Mouse (Mus musculus): ENCODE data around the gene Cemip2. TPM values are rescaled to one million over a fixed set of nuclear protein-coding genes. Genes with fewer than 3 reads are reported as not detected.
A peak's percentile ranks its signal among the peaks of the same experiment; 100 is the strongest.

Cemip2 gene
- polyA plus RNA-seq, 1 experiment from 2014 or later: 41.2 TPM

DNA sequence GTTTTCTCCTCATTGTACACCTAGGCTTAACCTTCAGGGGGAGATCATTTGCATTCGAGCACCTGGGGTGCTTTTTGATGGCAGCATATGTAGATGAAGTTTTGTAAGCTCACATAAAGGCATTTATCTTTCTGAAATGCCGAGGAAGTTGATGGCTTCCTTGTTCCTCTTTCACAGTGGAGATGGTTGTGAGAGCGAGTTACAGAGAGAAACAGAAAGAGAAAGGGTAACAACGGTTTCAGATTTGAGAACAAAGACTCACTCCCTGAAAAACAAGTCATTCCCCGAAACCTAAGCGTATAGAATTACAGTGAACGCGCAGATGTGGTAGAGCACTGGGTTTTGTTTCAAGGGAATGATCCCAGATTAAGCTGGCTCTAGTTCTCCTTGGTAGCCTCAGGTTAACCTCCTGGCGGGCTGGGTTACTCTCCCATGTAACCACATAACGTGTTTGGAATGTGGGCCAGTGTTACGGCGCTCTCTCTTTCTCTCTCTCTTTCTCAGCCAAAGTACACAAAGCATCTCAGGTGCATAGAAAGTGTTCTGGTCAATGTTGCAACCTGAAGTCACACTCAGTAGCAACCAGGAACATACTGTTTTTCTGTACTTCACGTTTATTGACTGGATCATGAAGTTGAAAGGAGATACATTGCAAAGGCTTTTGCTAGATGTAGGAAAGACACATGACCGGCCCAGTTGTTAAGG, 40.0 kb downstream of the Cemip2 start:
- Histone ChIP-seq H3K9me3 (replicated peaks) (no peaks in the 10 kb centered on the region), H3K4me2 (no peak overlapping the region), H3K27me3 (no peaks in the 10 kb centered on the region), H3K4me1 (replicated peaks) (peaks cover 30% of the 10 kb centered on the region), H3K9ac (no peak overlapping the region), H3K4me3 (no peak overlapping the region), H3K27ac (peak overlapping the region; percentile 65; the same call in 1 of the 2 replicates), H3K36me3 (peaks cover 39% of the 10 kb centered on the region)
- WGBS: 81% methylated on average over 14 of the region's 14 CpGs
- no peak for ATAC-seq (replicated peaks; ENCODE audit: insufficient number of reproducible peaks, insufficient read depth, low FRiP score, low read depth)

DNA sequence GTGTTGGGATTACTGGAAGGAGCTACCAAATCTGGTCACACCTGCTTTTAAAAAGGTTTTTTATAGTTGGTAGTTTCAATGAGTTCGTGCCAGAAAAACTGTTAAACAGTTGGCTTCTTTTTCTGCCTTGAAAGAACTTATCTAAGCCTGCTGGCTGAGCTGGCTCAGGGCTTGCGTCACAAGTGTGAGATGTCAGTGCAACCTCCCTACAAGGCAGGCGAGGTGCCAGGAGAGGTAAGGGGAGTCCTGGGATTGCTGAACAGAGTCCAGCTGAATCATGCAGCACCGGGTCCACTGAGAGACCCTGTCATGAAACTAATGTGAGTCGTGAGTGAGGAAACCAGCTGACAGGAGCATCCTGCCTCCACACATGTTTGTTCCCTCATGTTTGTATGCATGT, 41.4 kb downstream of the Cemip2 start:
- H3K9ac ChIP-seq: no peak overlapping the region
- H3K9me3 ChIP-seq (replicated peaks): no peaks in the 10 kb centered on the region

DNA sequence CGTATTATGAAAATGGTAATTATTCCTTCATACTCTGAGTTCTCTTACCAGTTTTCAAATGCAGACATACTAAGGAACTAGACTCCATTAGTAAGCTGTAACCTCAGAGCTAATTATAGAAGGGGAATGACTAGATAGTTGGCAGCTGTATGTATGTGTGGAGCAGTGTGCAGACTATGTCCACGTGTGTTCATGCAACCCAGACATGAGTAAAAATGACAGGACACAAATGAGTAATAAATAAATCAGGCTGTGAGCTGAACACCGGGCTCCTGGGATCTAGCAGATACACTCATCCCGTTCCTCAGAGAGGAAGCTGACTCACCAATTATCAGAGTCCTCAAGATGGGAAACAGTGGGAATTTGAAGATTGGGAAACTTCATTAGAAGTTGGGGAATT, 42.0 kb downstream of the Cemip2 start:
- Histone ChIP-seq H3K4me2 (no peak overlapping the region), H3K4me3 (no peak overlapping the region), H3K27me3 (no peaks in the 10 kb centered on the region), H3K36me3 (peaks cover 40% of the 10 kb centered on the region), H3K9ac (no peak overlapping the region), H3K4me1 (replicated peaks) (peaks cover 30% of the 10 kb centered on the region), H3K9me3 (replicated peaks) (no peaks in the 10 kb centered on the region), H3K27ac (peak overlapping the region; percentile 65)
- ATAC-seq (replicated peaks; ENCODE audit: insufficient number of reproducible peaks, insufficient read depth, low FRiP score, low read depth): 0 out of 2 replicates have a peak, but pooled peaks have one; percentile 45
- WGBS: 27% methylated on average over 4 of the region's 4 CpGs

More for the DNA sequence above, 41.4 kb downstream of the Cemip2 start:
- Histone ChIP-seq H3K4me1 (replicated peaks) (peaks cover 30% of the 10 kb centered on the region), H3K36me3 (peaks cover 37% of the 10 kb centered on the region), H3K27me3 (no peaks in the 10 kb centered on the region), H3K27ac (peak overlapping the region; percentile 65), H3K4me2 (no peak overlapping the region), H3K4me3 (no peak overlapping the region)
- WGBS: 16% methylated on average over 5 of the region's 5 CpGs
- ATAC-seq (replicated peaks; ENCODE audit: insufficient number of reproducible peaks, insufficient read depth, low FRiP score, low read depth): peak; percentile 71; the same call in 1 of the 2 replicates

DNA sequence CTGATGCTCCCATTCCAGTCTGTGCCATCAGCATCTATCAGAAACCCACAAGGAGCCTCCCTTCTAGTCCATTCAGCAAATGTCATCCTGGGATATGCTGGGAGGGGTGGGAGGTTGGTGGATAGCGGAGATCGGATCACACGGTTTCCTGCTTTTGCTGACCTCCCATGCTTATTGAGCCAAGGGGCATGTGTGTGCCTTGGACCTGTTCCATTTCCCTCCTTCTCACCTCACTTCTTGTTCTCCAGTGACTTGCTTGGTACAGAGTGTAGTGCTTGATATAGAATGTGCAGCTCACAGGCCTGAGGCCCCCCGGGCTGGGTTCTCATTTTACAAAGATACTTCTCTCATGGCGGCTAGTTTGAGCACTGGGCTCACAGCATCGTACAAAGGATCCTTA, 43.7 kb downstream of the Cemip2 start:
- Histone ChIP-seq H3K27me3 (no peaks in the 10 kb centered on the region), H3K9ac (no peak overlapping the region), H3K4me1 (replicated peaks) (peaks cover 30% of the 10 kb centered on the region), H3K27ac (peak overlapping the region; percentile 47), H3K9me3 (replicated peaks) (no peaks in the 10 kb centered on the region), H3K4me3 (no peak overlapping the region), H3K4me2 (no peak overlapping the region), H3K36me3 (peaks cover 36% of the 10 kb centered on the region)
- WGBS: 45% methylated on average over 6 of the region's 6 CpGs
- 0 out of 2 replicates have a peak, but pooled peaks have one; percentile 48 for ATAC-seq (replicated peaks; ENCODE audit: insufficient number of reproducible peaks, insufficient read depth, low FRiP score, low read depth)

DNA sequence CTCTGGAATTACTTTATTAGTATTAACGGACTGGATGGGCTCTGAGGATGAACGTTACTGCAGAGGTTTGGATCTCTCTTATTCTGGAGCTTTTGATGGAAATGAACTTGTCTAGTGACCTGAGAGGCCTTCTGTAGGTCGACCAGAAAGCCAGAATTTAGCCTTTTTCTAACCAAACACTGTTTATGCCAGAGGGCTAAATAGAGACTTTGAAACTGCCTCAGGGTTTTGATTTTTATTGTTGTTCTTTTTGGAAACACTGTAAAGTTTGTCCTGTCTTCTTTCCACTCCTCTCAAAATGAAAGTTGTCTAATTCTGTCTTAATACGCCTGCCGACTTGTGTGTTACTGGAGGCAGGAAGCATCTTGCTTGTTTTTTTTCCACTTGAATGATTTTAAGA, 46.0 kb downstream of the Cemip2 start:
- H3K36me3 ChIP-seq: peaks cover 35% of the 10 kb centered on the region
- H3K4me3 ChIP-seq: no peak overlapping the region
- no peak overlapping the region for H3K9ac ChIP-seq
- no peak overlapping the region for H3K4me2 ChIP-seq
- peaks cover 24% of the 10 kb centered on the region for H3K4me1 ChIP-seq (replicated peaks)
- 0 out of 2 replicates have a peak overlapping the region, but pooled peaks have one; percentile 24 for H3K27ac ChIP-seq
- no peak for ATAC-seq (replicated peaks; ENCODE audit: insufficient number of reproducible peaks, insufficient read depth, low FRiP score, low read depth)
- no peaks in the 10 kb centered on the region for H3K27me3 ChIP-seq
- 84% methylated on average over 5 of the region's 5 CpGs for whole genome bisulfite sequencing
- no peaks in the 10 kb centered on the region for H3K9me3 ChIP-seq (replicated peaks)

DNA sequence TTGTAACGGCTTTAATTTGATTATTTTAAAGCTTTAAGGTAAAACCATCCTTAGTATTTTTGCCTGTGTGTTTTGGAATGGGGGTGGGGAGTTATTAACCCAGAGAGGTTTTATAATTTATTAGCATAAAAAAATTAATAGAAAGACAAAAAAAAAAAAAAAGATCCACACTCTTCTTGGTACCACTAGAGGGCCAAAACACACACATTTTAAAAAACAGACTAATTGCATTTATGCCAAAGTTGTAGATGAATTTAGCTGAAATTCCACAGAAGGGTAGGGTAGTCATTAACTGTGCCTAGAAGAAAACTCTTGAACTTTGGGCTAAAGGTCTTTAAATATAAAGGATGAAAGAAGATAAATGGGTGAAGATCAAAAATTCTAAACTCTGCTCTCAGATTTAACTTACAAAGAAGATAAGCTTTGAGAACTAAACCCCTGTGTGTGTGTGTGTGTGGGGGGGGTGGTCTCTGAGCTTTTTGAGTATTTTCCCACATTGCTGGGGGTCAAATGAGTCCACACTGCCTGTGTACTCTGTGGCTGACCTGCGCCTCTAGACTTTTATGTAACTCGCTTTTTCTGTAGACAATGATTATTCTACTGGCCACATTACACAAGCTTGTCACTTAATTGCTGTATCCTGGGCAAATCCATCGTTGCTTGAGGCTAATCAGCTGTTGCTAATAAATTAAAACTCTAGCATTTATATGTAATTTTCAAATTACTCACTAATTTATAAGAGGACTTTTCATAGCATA, 47.2 kb downstream of the Cemip2 start:
- peaks cover 44% of the 10 kb centered on the region for H3K36me3 ChIP-seq
- H3K4me3 ChIP-seq: no peak overlapping the region
- no peak overlapping the region for H3K27ac ChIP-seq
- H3K9ac ChIP-seq: no peak overlapping the region
- H3K4me2 ChIP-seq: no peak overlapping the region
- no peaks in the 10 kb centered on the region for H3K9me3 ChIP-seq (replicated peaks)
- peaks cover 15% of the 10 kb centered on the region for H3K4me1 ChIP-seq (replicated peaks)
- WGBS: 87% methylated on average over 4 of the region's 4 CpGs
- no peaks in the 10 kb centered on the region for H3K27me3 ChIP-seq
- no peak for ATAC-seq (replicated peaks; ENCODE audit: insufficient number of reproducible peaks, insufficient read depth, low FRiP score, low read depth)

DNA sequence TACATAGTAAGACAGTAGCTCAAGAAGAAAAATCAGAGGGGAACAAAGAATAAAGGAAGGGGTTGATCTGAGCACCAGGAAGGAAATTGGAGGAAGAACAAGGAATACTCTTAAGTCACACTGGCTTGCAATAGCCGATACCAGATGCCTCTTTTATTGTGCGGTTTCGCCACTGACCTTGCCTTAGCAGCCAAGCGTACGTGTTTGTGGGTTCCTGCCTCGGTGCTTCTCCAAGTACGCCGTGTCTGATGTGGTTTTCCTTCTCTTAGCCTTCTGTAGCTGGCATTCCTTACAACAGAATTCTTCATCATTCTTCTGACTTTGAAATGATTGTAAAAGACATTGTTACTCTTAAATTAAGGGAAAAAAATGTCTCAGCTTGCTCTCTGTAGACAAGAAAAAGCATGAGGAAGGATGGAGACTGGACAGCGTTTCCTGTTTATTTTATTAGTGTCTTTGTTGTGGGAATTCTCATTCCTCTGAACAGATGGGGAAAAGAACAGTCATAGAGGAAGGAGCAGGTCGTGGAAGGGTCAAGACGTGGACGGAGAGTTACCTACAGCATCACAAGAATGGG, 55.4 kb downstream of the Cemip2 start:
- H3K4me1 ChIP-seq (replicated peaks): peaks cover 4% of the 10 kb centered on the region; the same call in 1 of the 2 replicates
- no peaks in the 10 kb centered on the region for H3K9me3 ChIP-seq (replicated peaks)
- H3K36me3 ChIP-seq: peaks cover 79% of the 10 kb centered on the region
- H3K27me3 ChIP-seq: no peaks in the 10 kb centered on the region
- peak overlapping the region; percentile 57 for H3K27ac ChIP-seq
- no peak overlapping the region for H3K4me3 ChIP-seq
- WGBS: 66% methylated on average over 12 of the region's 12 CpGs
- H3K4me2 ChIP-seq: no peak overlapping the region
- H3K9ac ChIP-seq: no peak overlapping the region
- no peak for ATAC-seq (replicated peaks; ENCODE audit: insufficient number of reproducible peaks, insufficient read depth, low FRiP score, low read depth)

DNA sequence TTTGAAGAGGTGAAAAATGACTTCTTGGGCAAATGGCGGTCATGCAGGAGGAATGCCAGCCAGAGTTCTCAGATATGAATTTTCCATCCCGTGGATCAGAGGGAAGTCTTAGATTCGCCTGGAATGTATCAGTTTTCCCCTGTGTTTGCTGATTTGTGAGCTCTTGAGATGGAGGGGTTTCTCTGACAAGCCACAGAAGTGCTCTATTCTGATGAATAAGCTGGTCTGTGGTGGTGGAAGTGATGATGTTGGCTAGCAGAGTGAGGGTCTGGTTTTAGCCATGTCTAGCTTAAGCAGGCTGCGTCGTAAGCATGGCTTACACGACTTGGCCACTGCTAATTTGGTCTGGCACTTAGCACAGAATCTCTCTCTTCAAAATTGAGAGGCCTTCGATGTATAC, 56.8 kb downstream of the Cemip2 start:
- Histone ChIP-seq H3K9me3 (replicated peaks) (no peaks in the 10 kb centered on the region), H3K4me3 (no peak overlapping the region), H3K9ac (no peak overlapping the region), H3K27ac (peak overlapping the region; percentile 40), H3K4me1 (replicated peaks) (peaks cover 4% of the 10 kb centered on the region; the same call in 1 of the 2 replicates), H3K4me2 (no peak overlapping the region), H3K27me3 (no peaks in the 10 kb centered on the region), H3K36me3 (peaks cover 72% of the 10 kb centered on the region)
- no peak; the same call in 1 of the 2 replicates for ATAC-seq (replicated peaks; ENCODE audit: insufficient number of reproducible peaks, insufficient read depth, low FRiP score, low read depth)
- 51% methylated on average over 7 of the region's 7 CpGs for WGBS

DNA sequence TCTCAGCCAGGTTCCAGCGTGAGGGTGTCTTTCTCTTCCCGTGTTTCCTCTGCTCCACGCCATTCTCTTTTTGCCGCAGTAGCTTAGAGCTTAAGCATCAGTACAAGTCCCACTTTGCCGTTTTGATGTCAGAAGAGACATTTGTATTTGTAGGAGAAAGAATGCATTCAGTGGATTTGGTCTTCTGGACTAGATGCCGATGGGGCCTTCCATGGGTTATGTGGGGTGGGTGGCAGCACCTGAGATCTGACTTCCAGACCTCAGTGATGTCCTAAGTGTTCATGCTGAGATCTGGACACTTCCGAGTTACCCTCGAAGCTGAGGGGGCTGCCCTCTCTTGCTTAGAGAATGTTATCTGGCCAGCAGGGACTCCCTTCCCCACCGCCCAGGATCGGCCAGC, 72.6 kb downstream of the Cemip2 start:
- H3K9me3 ChIP-seq (replicated peaks): no peaks in the 10 kb centered on the region
- WGBS: 79% methylated on average over 10 of the region's 10 CpGs
- H3K4me2 ChIP-seq: no peak overlapping the region
- no peak overlapping the region for H3K27ac ChIP-seq
- H3K4me1 ChIP-seq (replicated peaks): 0 out of 2 replicates have a peak, but pooled peaks cover 2% of the 10 kb centered on the region
- no peak overlapping the region for H3K9ac ChIP-seq
- H3K36me3 ChIP-seq: peaks cover 80% of the 10 kb centered on the region
- no peak for ATAC-seq (replicated peaks; ENCODE audit: insufficient number of reproducible peaks, insufficient read depth, low FRiP score, low read depth)
- no peaks in the 10 kb centered on the region for H3K27me3 ChIP-seq
- no peak overlapping the region for H3K4me3 ChIP-seq

DNA sequence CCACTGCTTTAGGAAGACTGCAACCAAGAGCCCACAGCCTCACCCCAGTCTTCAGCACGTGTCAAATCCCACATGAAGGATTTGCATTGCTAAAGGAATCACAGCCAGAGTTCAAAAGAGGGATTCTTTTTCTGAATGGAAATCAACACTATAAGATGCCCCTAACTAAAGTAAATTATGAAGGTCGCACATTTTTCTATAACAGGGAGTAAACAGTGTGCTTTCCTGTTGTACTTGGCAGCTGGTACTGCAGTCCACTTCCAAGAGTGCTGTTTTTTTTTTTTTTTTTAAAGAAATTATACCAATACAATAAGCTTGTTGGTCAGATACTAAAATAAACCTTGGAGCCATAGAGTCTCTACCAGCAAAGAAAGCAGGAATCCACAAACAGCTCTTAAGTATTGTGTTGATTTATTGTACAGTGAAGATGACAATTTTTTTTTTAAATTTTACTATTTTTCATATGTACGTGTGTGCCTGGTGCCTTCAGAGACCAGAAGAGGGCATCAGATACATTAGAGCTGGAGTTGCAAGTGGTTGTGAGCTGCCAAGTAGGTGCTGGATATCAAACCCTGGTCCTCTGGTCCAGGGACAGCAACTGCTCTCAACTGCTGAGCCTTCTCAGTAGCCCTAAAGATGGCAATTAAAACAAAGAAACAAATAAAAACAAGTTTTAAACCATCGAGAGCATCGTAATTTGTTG, 76.5 kb downstream of the Cemip2 start:
- Histone ChIP-seq H3K36me3 (peaks cover 64% of the 10 kb centered on the region), H3K27ac (peak overlapping the region; percentile 32), H3K27me3 (no peaks in the 10 kb centered on the region), H3K4me1 (replicated peaks) (peaks cover 12% of the 10 kb centered on the region), H3K9me3 (replicated peaks) (no peaks in the 10 kb centered on the region), H3K4me3 (no peak overlapping the region), H3K9ac (no peak overlapping the region), H3K4me2 (no peak overlapping the region)
- no peak for ATAC-seq (replicated peaks; ENCODE audit: insufficient number of reproducible peaks, insufficient read depth, low FRiP score, low read depth)
- 82% methylated on average over 5 of the region's 5 CpGs for WGBS
